Mouse (Mus musculus): ENCODE measurements at regions not wholly inside any gene's neighbourhood (a gene's known extent, or its start where the extent isn't known, plus 50 kb on each side); places are given as distances from the start of the nearest gene placed in this dataset.

- 27% methylated on average over 1 of the region's 1 CpGs for WGBS
- no peak overlapping the region for H3K4me2 ChIP-seq (ENCODE audit: low read length)
- H3K4me3 ChIP-seq (ENCODE audit: control insufficient read depth in 1 of 2, insufficient read depth in 1 of 2, low read depth in 1 of 2, low read length in 2 of 2), result no peak overlapping the region
- no peak overlapping the region for H3K27ac ChIP-seq (replicated peaks in 1 of 2; ENCODE audit: control insufficient read depth in 1 of 2, insufficient read depth in 1 of 2, low read depth in 2 of 2, low read length in 2 of 2)
- H3K27me3 ChIP-seq (ENCODE audit: control insufficient read depth, insufficient read depth, low read length), result no peaks in the 10 kb centered on the region
- no peaks in the 10 kb centered on the region for H3K9me3 ChIP-seq (ENCODE audit: control insufficient read depth, low read length)
- no peaks in the 10 kb centered on the region for H3K4me1 ChIP-seq (ENCODE audit: control insufficient read depth in 2 of 2, insufficient read depth in 2 of 2, low read length in 2 of 2)
- H3K9ac ChIP-seq (ENCODE audit: low read length), result no peak overlapping the region
- no peak for ATAC-seq (ENCODE audit: insufficient number of reproducible peaks, insufficient read depth, low FRiP score, low read depth)
- H3K36me3 ChIP-seq (ENCODE audit: control insufficient read depth, insufficient read depth, low read length), result no peaks in the 10 kb centered on the region
These were observed 397.9 kb upstream of the Grm7 start for GRCm38 (mm10) chr6:110247490-110247889.

- 68% methylated on average over 2 of the region's 2 CpGs for WGBS
- H3K4me2 ChIP-seq (ENCODE audit: low read length), result no peak overlapping the region
- no peak overlapping the region for H3K4me3 ChIP-seq (ENCODE audit: control insufficient read depth in 1 of 2, insufficient read depth in 1 of 2, low read depth in 1 of 2, low read length in 2 of 2)
- H3K27me3 ChIP-seq (ENCODE audit: control insufficient read depth, insufficient read depth, low read length), result no peaks in the 10 kb centered on the region
- 0 out of 2 replicates have a peak, but pooled peaks cover 6% of the 10 kb centered on the region for H3K9me3 ChIP-seq (ENCODE audit: control insufficient read depth, low read length)
- no peak overlapping the region for H3K27ac ChIP-seq (replicated peaks in 1 of 2; ENCODE audit: control insufficient read depth in 1 of 2, insufficient read depth in 1 of 2, low read depth in 2 of 2, low read length in 2 of 2)
- H3K36me3 ChIP-seq (ENCODE audit: control insufficient read depth, insufficient read depth, low read length), result no peaks in the 10 kb centered on the region
- H3K9ac ChIP-seq (ENCODE audit: low read length), result no peak overlapping the region
- ATAC-seq (ENCODE audit: insufficient number of reproducible peaks, insufficient read depth, low FRiP score, low read depth), result no peak
- no peaks in the 10 kb centered on the region for H3K4me1 ChIP-seq (ENCODE audit: control insufficient read depth in 2 of 2, insufficient read depth in 2 of 2, low read length in 2 of 2)
These were observed 348.8 kb upstream of the Grm7 start for GRCm38 (mm10) chr6:110296549-110296948.

Measured in heart, embryonic 14.5 days (tissue).